Mouse (Mus musculus) bone marrow, adult 2 months (tissue): ENCODE measurements around the gene Tmtc4.

Experiments
- CTCF ChIP-seq: fragments of 200-500 bp; IDR thresholded peaks from 2 replicates; pipeline ENCODE4 v1.5.1; 2011; ENCODE audit warnings: low read length, control low read depth; ENCODE audit not compliant: control insufficient read depth, insufficient read depth
- POLR2A ChIP-seq: fragments of 200-500 bp; IDR thresholded peaks from 2 replicates; pipeline ENCODE4 v1.6.1; 2011; ENCODE audit warnings: low read depth, mild to moderate bottlenecking, control low read depth, low read length, borderline replicate concordance; ENCODE audit not compliant: control insufficient read depth

DNA sequence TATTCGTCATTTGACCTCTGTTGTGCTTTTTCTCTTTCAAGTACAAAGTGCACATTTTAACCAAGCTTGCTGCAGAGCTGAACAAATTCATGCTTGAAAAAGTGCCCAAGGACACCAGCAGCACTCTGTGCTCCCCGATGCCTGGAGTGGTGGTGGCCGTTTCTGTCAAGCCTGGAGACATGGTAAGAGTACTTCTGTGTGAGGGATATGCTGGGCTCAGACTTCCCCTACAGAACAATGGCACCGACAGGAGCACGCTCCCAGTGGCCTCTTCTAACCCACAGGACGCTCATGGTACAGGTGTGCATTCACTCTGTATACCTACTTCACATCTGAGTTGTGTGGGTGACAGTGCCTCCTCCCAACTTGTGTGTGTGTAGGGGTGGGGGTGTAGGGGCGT, 107.1 kb downstream of the Tmtc4 start:
- no peak for TF ChIP-seq POLR2A
- TF ChIP-seq CTCF, result no peak
